Mouse (Mus musculus) erythroblast, embryonic 14.5 days (primary cell): ENCODE data around the gene Sun2.

Experiments
- GATA1 ChIP-seq: IDR thresholded peaks from 2 replicates; pipeline ENCODE4 v1.6.1; 2012; ENCODE audit warnings: low read length, inconsistent platforms, mixed read lengths
- TAL1 ChIP-seq: IDR thresholded peaks from 3 replicates; pipeline ENCODE4 v1.6.1; 2012; ENCODE audit warnings: low read length, inconsistent platforms, mixed read lengths

DNA sequence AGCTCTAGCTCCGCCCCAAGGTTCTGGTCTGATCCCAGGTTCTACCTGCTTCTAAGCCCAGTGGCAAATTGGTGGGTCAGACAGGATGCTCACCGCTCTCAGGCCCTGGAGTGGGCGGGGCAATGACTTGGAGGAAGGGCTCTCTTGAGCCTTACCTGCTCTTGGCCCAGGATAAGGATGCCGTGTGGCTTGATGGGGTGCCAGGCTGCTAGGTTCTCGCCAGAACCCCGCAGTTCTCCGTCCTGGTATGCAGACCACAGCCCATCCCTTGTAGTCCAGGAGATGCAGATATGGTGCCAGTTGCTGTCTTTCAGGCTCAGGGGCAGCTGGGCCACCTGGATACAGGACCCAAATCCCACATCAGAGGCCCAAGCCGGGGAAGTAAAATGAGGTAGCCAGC, 47.8 kb upstream of the Sun2 start:
- TF ChIP-seq GATA1 (no peak), TAL1 (no peak)
